Mouse (Mus musculus): Measurements from ENCODE around the gene Acad10. TPM values are rescaled to one million over a fixed set of nuclear protein-coding genes. Genes with fewer than 3 reads are reported as not detected.

Acad10 gene
- polyA plus RNA-seq, 1 experiment from 2014 or later, result 4.7 TPM

- Histone ChIP-seq H3K4me2 (ENCODE audit: low read length) (peak overlapping the region; percentile 88), H3K9ac (ENCODE audit: low read length) (no peak overlapping the region), H3K36me3 (ENCODE audit: control insufficient read depth, insufficient read depth, low read length) (no peaks in the 10 kb centered on the region), H3K4me1 (replicated peaks; ENCODE audit: control insufficient read depth, insufficient read depth, low read length) (peaks cover 12% of the 10 kb centered on the region), H3K9me3 (ENCODE audit: control insufficient read depth, low read length) (no peaks in the 10 kb centered on the region), H3K4me3 (ENCODE audit: low read depth, low read length) (peak overlapping the region; percentile 68), H3K27ac (ENCODE audit: low read depth) (no peak overlapping the region), H3K27me3 (replicated peaks; ENCODE audit: control insufficient read depth, insufficient read depth, low read length) (no peaks in the 10 kb centered on the region)
- DNase-seq (ENCODE audit: low spot score), result no peak
- 65% methylated on average over 11 of the region's 11 CpGs for WGBS
- no peak for ATAC-seq (replicated peaks; ENCODE audit: low FRiP score, low TSS enrichment, low read depth)
Measured at GRCm38 (mm10) chr5:121592064-121592815, 68.1 kb downstream of the Acad10 start.

- no peak for DNase-seq (ENCODE audit: low spot score)
- H3K27me3 ChIP-seq (replicated peaks; ENCODE audit: control insufficient read depth, insufficient read depth, low read length), result no peaks in the 10 kb centered on the region
- no peak overlapping the region for H3K27ac ChIP-seq (ENCODE audit: low read depth)
- no peaks in the 10 kb centered on the region for H3K36me3 ChIP-seq (ENCODE audit: control insufficient read depth, insufficient read depth, low read length)
- H3K4me1 ChIP-seq (replicated peaks; ENCODE audit: control insufficient read depth, insufficient read depth, low read length), result peaks cover 15% of the 10 kb centered on the region
- no peak overlapping the region for H3K4me2 ChIP-seq (ENCODE audit: low read length)
- no peak overlapping the region for H3K4me3 ChIP-seq (ENCODE audit: low read depth, low read length)
- ATAC-seq (replicated peaks; ENCODE audit: low FRiP score, low TSS enrichment, low read depth), result no peak
- no peak overlapping the region for H3K9ac ChIP-seq (ENCODE audit: low read length)
- H3K9me3 ChIP-seq (ENCODE audit: control insufficient read depth, low read length), result no peaks in the 10 kb centered on the region
- WGBS, result 74% methylated on average over 11 of the region's 11 CpGs
Measured at GRCm38 (mm10) chr5:121591417-121592063, 68.8 kb downstream of the Acad10 start.

DNA sequence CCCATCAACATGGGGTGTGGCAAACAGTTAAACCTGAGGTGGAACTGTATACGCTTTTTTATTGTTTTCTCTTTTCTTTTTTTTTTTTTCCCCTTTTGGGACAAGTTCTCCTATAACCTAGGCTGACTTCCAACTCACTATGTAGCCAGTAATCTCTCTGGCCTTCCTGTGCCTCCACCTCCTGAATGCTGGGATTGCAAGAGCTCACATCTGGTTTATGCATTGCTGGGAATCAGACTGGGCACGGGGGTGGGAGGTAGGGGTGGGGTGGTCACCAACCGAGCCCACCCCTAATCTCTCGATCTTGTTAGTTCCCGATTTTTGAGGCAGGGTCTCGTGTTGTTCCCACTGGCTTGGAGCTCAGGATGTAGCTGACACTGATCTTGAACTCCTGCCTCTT, 70.4 kb downstream of the Acad10 start:
- Histone ChIP-seq H3K27me3 (replicated peaks; ENCODE audit: control insufficient read depth, insufficient read depth, low read length) (no peaks in the 10 kb centered on the region), H3K9me3 (ENCODE audit: control insufficient read depth, low read length) (no peaks in the 10 kb centered on the region), H3K4me1 (replicated peaks; ENCODE audit: control insufficient read depth, insufficient read depth, low read length) (peaks cover 19% of the 10 kb centered on the region), H3K4me2 (ENCODE audit: low read length) (no peak overlapping the region), H3K27ac (ENCODE audit: low read depth) (no peak overlapping the region), H3K4me3 (ENCODE audit: low read depth, low read length) (no peak overlapping the region), H3K9ac (ENCODE audit: low read length) (no peak overlapping the region), H3K36me3 (ENCODE audit: control insufficient read depth, insufficient read depth, low read length) (no peaks in the 10 kb centered on the region)
- WGBS, result 88% methylated on average over 6 of the region's 6 CpGs
- no peak for DNase-seq (ENCODE audit: low spot score)
- ATAC-seq (replicated peaks; ENCODE audit: low FRiP score, low TSS enrichment, low read depth), result no peak

DNA sequence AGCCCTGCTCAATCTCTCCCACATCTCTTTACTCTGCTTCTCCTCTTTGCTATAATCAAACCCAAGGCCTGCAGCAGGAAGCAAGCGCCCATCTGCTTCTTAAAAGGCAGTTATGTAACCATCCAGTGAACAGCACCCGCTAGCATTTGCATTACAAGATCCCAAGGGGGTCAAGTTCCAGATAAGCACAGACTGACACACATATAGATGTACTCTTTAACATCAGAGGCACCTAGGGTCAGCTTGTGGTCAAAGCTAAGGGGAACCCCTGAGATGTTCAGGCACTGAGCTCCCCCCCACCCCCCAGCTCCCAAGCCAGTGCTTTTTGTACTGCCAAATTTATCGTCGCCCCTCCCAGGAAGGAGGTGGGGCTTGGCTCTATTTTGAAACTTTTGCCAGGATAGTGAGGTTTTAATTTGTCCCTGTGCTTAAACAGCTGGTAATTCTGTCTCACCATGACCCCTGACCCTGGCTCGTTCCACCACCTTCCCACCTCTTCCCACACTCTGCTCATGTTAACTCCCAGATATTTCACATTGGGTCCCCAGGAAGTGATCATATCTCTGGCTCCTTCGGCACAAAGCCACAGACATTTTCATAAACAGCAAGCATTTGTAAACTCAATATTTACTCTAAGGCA, 73.8 kb downstream of the Acad10 start:
- Histone ChIP-seq H3K27ac (ENCODE audit: low read depth) (peak overlapping the region; percentile 29; the same call in 1 of the 2 replicates), H3K9me3 (ENCODE audit: control insufficient read depth, low read length) (no peaks in the 10 kb centered on the region), H3K4me1 (replicated peaks; ENCODE audit: control insufficient read depth, insufficient read depth, low read length) (peaks cover 14% of the 10 kb centered on the region), H3K4me2 (ENCODE audit: low read length) (no peak overlapping the region), H3K36me3 (ENCODE audit: control insufficient read depth, insufficient read depth, low read length) (no peaks in the 10 kb centered on the region), H3K4me3 (ENCODE audit: low read depth, low read length) (no peak overlapping the region), H3K9ac (ENCODE audit: low read length) (no peak overlapping the region), H3K27me3 (replicated peaks; ENCODE audit: control insufficient read depth, insufficient read depth, low read length) (no peaks in the 10 kb centered on the region)
- WGBS, result 61% methylated on average over 6 of the region's 6 CpGs
- DNase-seq (ENCODE audit: low spot score), result no peak
- ATAC-seq (replicated peaks; ENCODE audit: low FRiP score, low TSS enrichment, low read depth), result no peak

- no peak overlapping the region for H3K4me2 ChIP-seq (ENCODE audit: low read length)
- ATAC-seq (replicated peaks; ENCODE audit: low FRiP score, low TSS enrichment, low read depth) (no peak), DNase-seq (ENCODE audit: low spot score) (no peak)
- no peak overlapping the region for H3K4me3 ChIP-seq (ENCODE audit: low read depth, low read length)
- peaks cover 14% of the 10 kb centered on the region for H3K4me1 ChIP-seq (replicated peaks; ENCODE audit: control insufficient read depth, insufficient read depth, low read length)
- 88% methylated on average over 5 of the region's 5 CpGs for WGBS
- H3K27me3 ChIP-seq (replicated peaks; ENCODE audit: control insufficient read depth, insufficient read depth, low read length), result no peaks in the 10 kb centered on the region
- no peaks in the 10 kb centered on the region for H3K9me3 ChIP-seq (ENCODE audit: control insufficient read depth, low read length)
- H3K9ac ChIP-seq (ENCODE audit: low read length), result no peak overlapping the region
- no peaks in the 10 kb centered on the region for H3K36me3 ChIP-seq (ENCODE audit: control insufficient read depth, insufficient read depth, low read length)
- 0 out of 2 replicates have a peak overlapping the region, but pooled peaks have one; percentile 29 for H3K27ac ChIP-seq (ENCODE audit: low read depth)
Measured at GRCm38 (mm10) chr5:121585699-121586098, 74.6 kb downstream of the Acad10 start.

GRCm38 (mm10) chr5:121585005-121585404, 75.3 kb downstream of the Acad10 start:
- H3K9ac ChIP-seq (ENCODE audit: low read length), result no peak overlapping the region
- DNase-seq (ENCODE audit: low spot score) (no peak), ATAC-seq (replicated peaks; ENCODE audit: low FRiP score, low TSS enrichment, low read depth) (no peak)
- no peak overlapping the region for H3K4me2 ChIP-seq (ENCODE audit: low read length)
- H3K4me1 ChIP-seq (replicated peaks; ENCODE audit: control insufficient read depth, insufficient read depth, low read length), result peaks cover 14% of the 10 kb centered on the region
- no peaks in the 10 kb centered on the region for H3K9me3 ChIP-seq (ENCODE audit: control insufficient read depth, low read length)
- H3K36me3 ChIP-seq (ENCODE audit: control insufficient read depth, insufficient read depth, low read length), result peaks cover 5% of the 10 kb centered on the region
- no peak overlapping the region for H3K27ac ChIP-seq (ENCODE audit: low read depth)
- 94% methylated on average over 10 of the region's 10 CpGs for WGBS
- no peak overlapping the region for H3K4me3 ChIP-seq (ENCODE audit: low read depth, low read length)
- no peaks in the 10 kb centered on the region for H3K27me3 ChIP-seq (replicated peaks; ENCODE audit: control insufficient read depth, insufficient read depth, low read length)

- Histone ChIP-seq H3K9me3 (ENCODE audit: control insufficient read depth, low read length) (no peaks in the 10 kb centered on the region), H3K9ac (ENCODE audit: low read length) (no peak overlapping the region), H3K4me1 (replicated peaks; ENCODE audit: control insufficient read depth, insufficient read depth, low read length) (peaks cover 14% of the 10 kb centered on the region), H3K36me3 (ENCODE audit: control insufficient read depth, insufficient read depth, low read length) (peaks cover 16% of the 10 kb centered on the region), H3K27me3 (replicated peaks; ENCODE audit: control insufficient read depth, insufficient read depth, low read length) (no peaks in the 10 kb centered on the region), H3K4me2 (ENCODE audit: low read length) (no peak overlapping the region), H3K27ac (ENCODE audit: low read depth) (no peak overlapping the region), H3K4me3 (ENCODE audit: low read depth, low read length) (no peak overlapping the region)
- DNase-seq (ENCODE audit: low spot score) (peak; percentile 70), ATAC-seq (replicated peaks; ENCODE audit: low FRiP score, low TSS enrichment, low read depth) (peak; percentile 81)
- 53% methylated on average over 12 of the region's 12 CpGs for WGBS
Measured at GRCm38 (mm10) chr5:121583765-121584501, 76.4 kb downstream of the Acad10 start.

GRCm38 (mm10) chr5:121581945-121582344, 78.4 kb downstream of the Acad10 start:
- H3K9ac ChIP-seq (ENCODE audit: low read length), result no peak overlapping the region
- H3K27me3 ChIP-seq (replicated peaks; ENCODE audit: control insufficient read depth, insufficient read depth, low read length), result no peaks in the 10 kb centered on the region
- ATAC-seq (replicated peaks; ENCODE audit: low FRiP score, low TSS enrichment, low read depth), result no peak
- WGBS, result 92% methylated on average over 8 of the region's 8 CpGs
- peaks cover 14% of the 10 kb centered on the region for H3K4me1 ChIP-seq (replicated peaks; ENCODE audit: control insufficient read depth, insufficient read depth, low read length)
- peaks cover 24% of the 10 kb centered on the region for H3K36me3 ChIP-seq (ENCODE audit: control insufficient read depth, insufficient read depth, low read length)
- no peaks in the 10 kb centered on the region for H3K9me3 ChIP-seq (ENCODE audit: control insufficient read depth, low read length)
- no peak overlapping the region for H3K4me3 ChIP-seq (ENCODE audit: low read depth, low read length)
- no peak overlapping the region for H3K4me2 ChIP-seq (ENCODE audit: low read length)
- no peak overlapping the region for H3K27ac ChIP-seq (ENCODE audit: low read depth)
- DNase-seq (ENCODE audit: low spot score), result no peak
